25 mouse cellular contexts compared by ENCODE assay signal in genomic region chr1:146015075-146015474, GRCm38 (mm10).
"Had no signal": no experiment of that assay in that cellular context is flagged by ENCODE, and none has a peak within 500 bp of the region (broad histone marks: within the 10 kb centered on the region; RNA-seq: fewer than 3 reads in every experiment).

No protein-coding gene starts in this region.

- ATAC-seq: forebrain, embryonic 13.5 days; forebrain, embryonic 14.5 days; forebrain, embryonic 15.5 days; forebrain, embryonic 16.5 days; forebrain, postnatal 0 days had no signal

- H3K9me3 ChIP-seq: embryonic facial prominence, embryonic 10.5 days; embryonic facial prominence, embryonic 12.5 days; embryonic facial prominence, embryonic 13.5 days; embryonic facial prominence, embryonic 15.5 days; forebrain, embryonic 10.5 days; forebrain, embryonic 12.5 days; forebrain, embryonic 13.5 days; forebrain, embryonic 15.5 days had no signal

- H3K4me3 ChIP-seq: embryonic facial prominence, embryonic 10.5 days; embryonic facial prominence, embryonic 12.5 days; embryonic facial prominence, embryonic 13.5 days; embryonic facial prominence, embryonic 15.5 days; erythroblast, embryonic 14.5 days; forebrain, embryonic 10.5 days; forebrain, embryonic 12.5 days; forebrain, embryonic 13.5 days; forebrain, embryonic 15.5 days; gastrocnemius, adult 2 months had no signal

- DNase-seq: cerebellum, adult 2 months; cerebellum, adult 8-10 months; cerebellum, adult 9-10 months; cerebellum, adult 9-11 months; cerebellum, postnatal 14 days; cerebellum, postnatal 25 days; cerebellum, postnatal 36 days; embryo, embryonic 11 days; forebrain, postnatal 0 days; gastrocnemius, adult 2 months; gastrocnemius, postnatal 10 days; gastrocnemius, postnatal 14 days; gastrocnemius, postnatal 25 days; gastrocnemius, postnatal 36 days had no signal

- H3K27me3 ChIP-seq: embryonic facial prominence, embryonic 12.5 days; embryonic facial prominence, embryonic 13.5 days; embryonic facial prominence, embryonic 15.5 days; forebrain, embryonic 12.5 days; forebrain, embryonic 13.5 days; forebrain, embryonic 15.5 days had no signal

- H3K27ac ChIP-seq: embryonic facial prominence, embryonic 10.5 days; embryonic facial prominence, embryonic 12.5 days; embryonic facial prominence, embryonic 13.5 days; embryonic facial prominence, embryonic 15.5 days; forebrain, embryonic 10.5 days; forebrain, embryonic 12.5 days; forebrain, embryonic 13.5 days; forebrain, embryonic 15.5 days; gastrocnemius, adult 2 months had no signal

- H3K9ac ChIP-seq: embryonic facial prominence, embryonic 12.5 days; embryonic facial prominence, embryonic 13.5 days; embryonic facial prominence, embryonic 15.5 days; forebrain, embryonic 12.5 days; forebrain, embryonic 13.5 days; forebrain, embryonic 15.5 days; forebrain, postnatal 0 days had no signal

- H3K4me2 ChIP-seq: embryonic facial prominence, embryonic 12.5 days; embryonic facial prominence, embryonic 13.5 days; embryonic facial prominence, embryonic 15.5 days; forebrain, embryonic 12.5 days; forebrain, embryonic 13.5 days; forebrain, embryonic 15.5 days had no signal

- H3K36me3 ChIP-seq: embryonic facial prominence, embryonic 10.5 days; embryonic facial prominence, embryonic 12.5 days; embryonic facial prominence, embryonic 13.5 days; embryonic facial prominence, embryonic 15.5 days; forebrain, embryonic 10.5 days; forebrain, embryonic 12.5 days; forebrain, embryonic 15.5 days had no signal

- H3K4me1 ChIP-seq: embryonic facial prominence, embryonic 10.5 days; embryonic facial prominence, embryonic 12.5 days; embryonic facial prominence, embryonic 13.5 days; embryonic facial prominence, embryonic 15.5 days; forebrain, embryonic 10.5 days; forebrain, embryonic 12.5 days; forebrain, embryonic 13.5 days; forebrain, embryonic 15.5 days had no signal
